Mouse (Mus musculus) lung, postnatal 0 days (tissue): ENCODE measurements at regions not wholly inside any gene's neighbourhood (a gene's known extent, or its start where the extent isn't known, plus 50 kb on each side); places are given as distances from the start of the nearest gene placed in this dataset.
A peak's percentile ranks its signal among the peaks of the same experiment; 100 is the strongest.

ENCODE experiments used
- CTCF ChIP-seq: IDR thresholded peaks from 2 replicates; pipeline ENCODE4 v1.5.1; 2016; ENCODE audit warnings: antibody characterized with exemption, mild to moderate bottlenecking
- EP300 ChIP-seq: IDR thresholded peaks from 2 replicates; pipeline ENCODE4 v1.6.1; 2016; ENCODE audit warnings: antibody characterized with exemption, mild to moderate bottlenecking, control low read depth

GRCm38 (mm10) chr12:27849537-27849936 lies 507.2 kb upstream of the Sox11 start:
- peak; percentile 56 for TF ChIP-seq CTCF
- no peak for TF ChIP-seq EP300
